Mouse (Mus musculus) cortical plate, adult 2 months (tissue): ENCODE data around the gene Irak2.
A peak's percentile ranks its signal among the peaks of the same experiment; 100 is the strongest.

Experiments used
- CTCF ChIP-seq: fragments of 200-500 bp; IDR thresholded peaks from 2 replicates; pipeline ENCODE4 v1.5.1; 2011; ENCODE audit warnings: mild to moderate bottlenecking, control low read depth, low read length; ENCODE audit not compliant: insufficient read depth; ENCODE audit errors: extremely low read depth
- POLR2A ChIP-seq: fragments of 200-500 bp; IDR thresholded peaks from 2 replicates; pipeline ENCODE4 v1.6.1; 2011; ENCODE audit warnings: mild to moderate bottlenecking, low read length, control low read depth; ENCODE audit not compliant: insufficient read depth; ENCODE audit errors: extremely low read depth

DNA sequence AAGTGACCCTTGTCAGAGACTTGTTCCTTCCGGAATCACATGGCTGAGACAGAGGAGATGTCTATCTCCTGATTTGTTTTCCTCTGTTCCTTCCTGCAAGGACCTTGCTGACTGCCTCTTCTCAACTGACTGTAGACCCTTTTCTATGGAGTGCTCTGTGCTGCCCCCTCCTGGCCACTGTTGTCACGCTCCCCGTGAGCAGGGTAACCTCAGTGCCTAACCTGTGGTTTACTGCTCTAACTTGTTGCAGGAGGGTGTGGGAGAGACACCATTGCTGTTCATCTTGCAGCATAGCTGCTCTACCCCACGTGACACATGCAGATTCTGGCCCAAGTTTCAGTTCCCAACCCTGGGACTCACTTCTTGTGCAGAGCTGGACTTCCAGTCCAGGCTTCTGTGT is 43.0 kb downstream of the Irak2 start:
- TF ChIP-seq CTCF (peak; percentile 89), POLR2A (no peak)
